Mouse (Mus musculus): ENCODE data around the gene Cnih1. TPM values are rescaled to one million over a fixed set of nuclear protein-coding genes. Genes with fewer than 3 reads are reported as not detected.

Gene Cnih1
- polyA plus RNA-seq, 1 experiment from 2014 or later = 95.7 TPM

Other genes with a start within 250 kb of the Cnih1 start
- gene Cdkn3, start 27.9 kb downstream of the Cnih1 start, polyA plus RNA-seq (2018) = 1.2 to 6.6 TPM (median 3.8 TPM) in 3 replicates
- 85.9 to 98.4 TPM (median 87.9 TPM) in 3 replicates for gene Gmfb, start 33.8 kb upstream of the Cnih1 start, polyA plus RNA-seq (2018)
- 21.6 to 33.5 TPM (median 29.1 TPM) in 3 replicates for gene Cgrrf1, start 43.7 kb upstream of the Cnih1 start, polyA plus RNA-seq (2018)
- 1.8 to 13.6 TPM (median 8.6 TPM) in 3 replicates for gene Samd4, start 94.4 kb upstream of the Cnih1 start, polyA plus RNA-seq (2018)